Mouse (Mus musculus): Measurements from ENCODE around the gene Fuca1. TPM values are rescaled to one million over a fixed set of nuclear protein-coding genes. Genes with fewer than 3 reads are reported as not detected.

The Fuca1 gene
- total and polyA plus RNA-seq, 3 experiments = 26.8 to 48.6 TPM; not detected in 1

DNA sequence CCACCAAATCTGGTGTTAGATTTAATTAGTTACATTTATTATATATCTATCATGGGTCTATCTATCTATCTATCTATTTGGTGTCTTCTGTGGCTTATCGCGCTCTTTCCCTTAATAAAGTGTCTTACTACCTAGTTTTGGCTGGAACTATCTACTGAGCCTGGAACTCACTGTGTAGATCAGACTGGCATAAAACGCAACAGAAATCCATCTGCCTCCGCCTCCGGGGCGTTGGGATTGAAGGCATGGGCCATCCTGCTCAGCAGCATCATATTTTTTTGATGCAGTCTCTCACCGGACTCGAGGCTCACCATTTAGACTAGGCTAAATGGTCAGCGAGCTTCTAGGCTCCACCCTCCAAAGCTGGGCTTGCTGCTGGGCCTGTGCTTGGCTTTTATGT is 67.2 kb downstream of the Fuca1 start:
- H3K79me2 ChIP-seq (ENCODE audit: control insufficient read depth, insufficient read depth, low read length, poor library complexity) = peaks cover 23% of the 10 kb centered on the region
- H3K9ac ChIP-seq (ENCODE audit: control insufficient read depth, low read depth, low read length, poor library complexity, severe bottlenecking) = peak overlapping the region; percentile 71
- H3K9me3 ChIP-seq (replicated peaks; ENCODE audit: insufficient read depth, low read length) = no peaks in the 10 kb centered on the region
- TF ChIP-seq CHD1 (IDR thresholded peaks at IDR 0.05; ENCODE audit: low read depth, low read length) (0 out of 2 replicates have a peak, but pooled peaks have one; percentile 73), GABPA (IDR thresholded peaks at IDR 0.05; ENCODE audit: low read depth, low read length) (no peak), GATA1 (IDR thresholded peaks at IDR 0.05; ENCODE audit: low read depth, low read length) (peak; percentile 10; the same call in 1 of the 2 replicates), E2F4 (IDR thresholded peaks at IDR 0.05; ENCODE audit: borderline replicate concordance, low read depth, low read length) (0 out of 2 replicates have a peak, but pooled peaks have one; percentile 3), NELFE (IDR thresholded peaks at IDR 0.05; ENCODE audit: low read depth, low read length) (no peak)
- H3K27ac ChIP-seq (ENCODE audit: control insufficient read depth, low read depth, low read length) = peak overlapping the region; percentile 39
- peak; percentile 26 for DNase-seq (ENCODE audit: low read depth, low spot score)
- no peaks in the 10 kb centered on the region for H3K27me3 ChIP-seq (ENCODE audit: control insufficient read depth in 1 of 2, insufficient read depth in 2 of 2, low read length in 2 of 2)
- peaks cover 15 to 33% of the 10 kb centered on the region in 2 experiments for H3K36me3 ChIP-seq (ENCODE audit: control insufficient read depth in 1 of 2, insufficient read depth in 2 of 2, low read length in 2 of 2)
- H3K4me3 ChIP-seq (ENCODE audit: control insufficient read depth in 1 of 2, insufficient read depth in 1 of 2, low read depth in 2 of 2, low read length in 2 of 2) = peak overlapping the region; percentile 67 to 83
- H3K4me1 ChIP-seq (ENCODE audit: control insufficient read depth in 1 of 2, insufficient read depth in 2 of 2, low read length in 2 of 2) = peaks cover 6 to 31% of the 10 kb centered on the region in 2 experiments; a peak in 3 of 4 replicates

Other genes starting within 250 kb of the Fuca1 start
- gene Ifnlr1, start 234.4 kb upstream of the Fuca1 start, total RNA-seq (2012; rRNA removed) = not detected in 2 replicates
- under 1 TPM in 1 of 2 experiments, not detected in 1; 0.03 TPM for gene Ifnlr1, start 234.4 kb upstream of the Fuca1 start, polyA plus RNA-seq (2012; ENCODE audit: insufficient read depth in 1 of 2, insufficient read length in 2 of 2, low read depth in 1 of 2, low replicate concordance in 2 of 2, missing spikeins in 1 of 2)
- gene Il22ra1, start 192.6 kb upstream of the Fuca1 start, total RNA-seq (2012; rRNA removed) = not detected in 2 replicates
- under 1 TPM in 1 of 2 experiments, not detected in 1; 0.03 TPM for gene Il22ra1, start 192.6 kb upstream of the Fuca1 start, polyA plus RNA-seq (2012; ENCODE audit: insufficient read depth in 1 of 2, insufficient read length in 2 of 2, low read depth in 1 of 2, low replicate concordance in 2 of 2, missing spikeins in 1 of 2)
- gene Myom3, start 161.0 kb upstream of the Fuca1 start, total RNA-seq (2012; rRNA removed) = not detected in 2 replicates
- not detected for gene Myom3, start 161.0 kb upstream of the Fuca1 start, polyA plus RNA-seq (2012; ENCODE audit: insufficient read depth in 1 of 2, insufficient read length in 2 of 2, low read depth in 1 of 2, low replicate concordance in 2 of 2, missing spikeins in 1 of 2)
- gene Srsf10, start 65.0 kb upstream of the Fuca1 start, total RNA-seq (2012; rRNA removed) = 129 and 142 TPM in 2 replicates
- gene Srsf10, start 65.0 kb upstream of the Fuca1 start, polyA plus RNA-seq (2012; ENCODE audit: insufficient read depth in 1 of 2, insufficient read length in 2 of 2, low read depth in 1 of 2, low replicate concordance in 2 of 2, missing spikeins in 1 of 2) = 100 to 1,000 TPM; 222 to 361 TPM
- 49.8 and 50.7 TPM in 2 replicates for gene Pnrc2, start 46.9 kb upstream of the Fuca1 start, total RNA-seq (2012; rRNA removed)
- gene Pnrc2, start 46.9 kb upstream of the Fuca1 start, polyA plus RNA-seq (2012; ENCODE audit: insufficient read depth in 1 of 2, insufficient read length in 2 of 2, low read depth in 1 of 2, low replicate concordance in 2 of 2, missing spikeins in 1 of 2) = 10 to 100 TPM; 48.0 to 76.3 TPM
- 9.8 and 10.2 TPM in 2 replicates for gene Cnr2, start 25.3 kb upstream of the Fuca1 start, total RNA-seq (2012; rRNA removed)
- gene Cnr2, start 25.3 kb upstream of the Fuca1 start, polyA plus RNA-seq (2012; ENCODE audit: insufficient read depth in 1 of 2, insufficient read length in 2 of 2, low read depth in 1 of 2, low replicate concordance in 2 of 2, missing spikeins in 1 of 2) = 1 to 10 TPM in 1 of 2 experiments, not detected in 1; 6.8 TPM
- 48.5 and 48.7 TPM in 2 replicates for gene Hmgcl, start 25.7 kb downstream of the Fuca1 start, total RNA-seq (2012; rRNA removed)
- gene Hmgcl, start 25.7 kb downstream of the Fuca1 start, polyA plus RNA-seq (2012; ENCODE audit: insufficient read depth in 1 of 2, insufficient read length in 2 of 2, low read depth in 1 of 2, low replicate concordance in 2 of 2, missing spikeins in 1 of 2) = 10 to 100 TPM in 1 of 2 experiments, not detected in 1; 66.5 TPM
- 23.3 and 24.5 TPM in 2 replicates for gene Gale, start 43.0 kb downstream of the Fuca1 start, total RNA-seq (2012; rRNA removed)
- 10 to 100 TPM in 1 of 2 experiments, not detected in 1; 31.2 TPM for gene Gale, start 43.0 kb downstream of the Fuca1 start, polyA plus RNA-seq (2012; ENCODE audit: insufficient read depth in 1 of 2, insufficient read length in 2 of 2, low read depth in 1 of 2, low replicate concordance in 2 of 2, missing spikeins in 1 of 2)
- gene Lypla2, start 51.9 kb downstream of the Fuca1 start, total RNA-seq (2012; rRNA removed) = 53.8 and 65.1 TPM in 2 replicates
- 10 to 100 TPM in 1 of 2 experiments, not detected in 1; 95.6 TPM for gene Lypla2, start 51.9 kb downstream of the Fuca1 start, polyA plus RNA-seq (2012; ENCODE audit: insufficient read depth in 1 of 2, insufficient read length in 2 of 2, low read depth in 1 of 2, low replicate concordance in 2 of 2, missing spikeins in 1 of 2)
- gene Pithd1, start 66.5 kb downstream of the Fuca1 start, total RNA-seq (2012; rRNA removed) = 75.5 and 77.7 TPM in 2 replicates
- 10 to 100 TPM in 1 of 2 experiments, not detected in 1; 62.8 TPM for gene Pithd1, start 66.5 kb downstream of the Fuca1 start, polyA plus RNA-seq (2012; ENCODE audit: insufficient read depth in 1 of 2, insufficient read length in 2 of 2, low read depth in 1 of 2, low replicate concordance in 2 of 2, missing spikeins in 1 of 2)
- gene Eloa, start 101.0 kb downstream of the Fuca1 start, total RNA-seq (2012; rRNA removed) = 30.9 and 34.1 TPM in 2 replicates
- gene Eloa, start 101.0 kb downstream of the Fuca1 start, polyA plus RNA-seq (2012; ENCODE audit: insufficient read depth in 1 of 2, insufficient read length in 2 of 2, low read depth in 1 of 2, low replicate concordance in 2 of 2, missing spikeins in 1 of 2) = 10 to 100 TPM; 30.8 to 41.4 TPM
- gene Rpl11, start 132.7 kb downstream of the Fuca1 start, total RNA-seq (2012; rRNA removed) = 2,589 and 2,603 TPM in 2 replicates
- 1,000 to 10,000 TPM in 1 of 2 experiments, not detected in 1; 2,003 TPM for gene Rpl11, start 132.7 kb downstream of the Fuca1 start, polyA plus RNA-seq (2012; ENCODE audit: insufficient read depth in 1 of 2, insufficient read length in 2 of 2, low read depth in 1 of 2, low replicate concordance in 2 of 2, missing spikeins in 1 of 2)
- gene Id3, start 222.8 kb downstream of the Fuca1 start, total RNA-seq (2012; rRNA removed) = 0.16 and 0.27 TPM in 2 replicates
- under 1 TPM in 1 of 2 experiments, not detected in 1; 0.17 TPM for gene Id3, start 222.8 kb downstream of the Fuca1 start, polyA plus RNA-seq (2012; ENCODE audit: insufficient read depth in 1 of 2, insufficient read length in 2 of 2, low read depth in 1 of 2, low replicate concordance in 2 of 2, missing spikeins in 1 of 2)